Mouse (Mus musculus) stomach, postnatal 0 days (tissue): ENCODE measurements at regions not wholly inside any gene's neighbourhood (a gene's known extent, or its start where the extent isn't known, plus 50 kb on each side); places are given as distances from the start of the nearest gene placed in this dataset.

Experiments used
- CTCF ChIP-seq: IDR thresholded peaks from 2 replicates; pipeline ENCODE4 v1.5.1; 2016; ENCODE audit warnings: antibody characterized with exemption, low read depth, mild to moderate bottlenecking, moderate library complexity
- EP300 ChIP-seq: optimal IDR thresholded peaks from 2 replicates; pipeline ENCODE3; 2016; ENCODE audit warnings: antibody characterized with exemption

DNA sequence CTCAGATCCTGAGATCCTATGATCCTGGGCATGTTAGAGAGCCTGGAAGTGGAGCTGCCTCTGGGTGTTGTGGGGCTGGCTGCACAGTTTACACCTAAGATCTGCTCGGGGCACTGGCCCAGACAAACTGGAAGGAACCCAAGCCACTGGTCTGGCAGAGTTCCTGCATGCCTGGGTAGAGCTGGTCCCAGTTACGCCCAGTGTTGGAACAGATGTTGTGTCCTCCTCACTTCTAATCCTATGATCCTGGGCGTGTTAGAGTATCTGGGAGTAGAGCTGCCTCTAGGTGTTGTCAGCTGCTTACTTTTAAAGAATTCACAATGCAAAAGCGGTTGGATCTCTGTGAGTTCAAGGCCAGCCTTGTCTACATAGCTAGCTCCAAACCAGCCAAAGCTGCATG is 67.4 kb upstream of the Nt5e start:
- TF ChIP-seq CTCF, result 0 out of 2 replicates have a peak, but pooled peaks have one; percentile 2
- no peak for TF ChIP-seq EP300
